Mouse (Mus musculus): Measurements from ENCODE around the gene Nck2. TPM values are rescaled to one million over a fixed set of nuclear protein-coding genes. Genes with fewer than 3 reads are reported as not detected.

Nck2 gene
- polyA plus RNA-seq, 1 experiment = 47.7 TPM

DNA sequence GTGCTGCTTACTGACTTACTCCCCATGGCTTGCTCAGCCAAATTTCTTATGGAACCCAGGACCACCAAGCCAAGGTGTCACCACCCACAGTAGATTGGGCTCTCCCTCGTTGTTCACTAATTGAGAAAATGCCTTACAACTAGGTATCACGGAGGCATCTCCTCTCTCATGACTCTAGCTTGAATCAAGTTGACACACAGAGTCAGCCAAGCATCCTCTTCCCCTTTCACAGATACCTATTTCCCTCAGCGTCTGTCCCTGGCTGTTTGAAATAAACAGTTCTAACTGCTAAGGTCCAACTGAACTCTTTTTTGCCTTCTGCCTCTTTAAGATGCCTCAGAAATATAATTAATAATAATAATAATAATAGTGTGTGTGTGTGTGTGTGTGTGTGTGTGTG, 148.7 kb downstream of the Nck2 start:
- TF ChIP-seq CTCF (IDR thresholded peaks at IDR 0.05; ENCODE audit: borderline replicate concordance, extremely low read depth, insufficient read depth, insufficient read length) (no peak), POLR2A (IDR thresholded peaks at IDR 0.05; ENCODE audit: borderline replicate concordance, extremely low read depth, insufficient read depth, insufficient read length, poor library complexity, severe bottlenecking) (no peak)
- no peak for DNase-seq (ENCODE audit: low read depth)

DNA sequence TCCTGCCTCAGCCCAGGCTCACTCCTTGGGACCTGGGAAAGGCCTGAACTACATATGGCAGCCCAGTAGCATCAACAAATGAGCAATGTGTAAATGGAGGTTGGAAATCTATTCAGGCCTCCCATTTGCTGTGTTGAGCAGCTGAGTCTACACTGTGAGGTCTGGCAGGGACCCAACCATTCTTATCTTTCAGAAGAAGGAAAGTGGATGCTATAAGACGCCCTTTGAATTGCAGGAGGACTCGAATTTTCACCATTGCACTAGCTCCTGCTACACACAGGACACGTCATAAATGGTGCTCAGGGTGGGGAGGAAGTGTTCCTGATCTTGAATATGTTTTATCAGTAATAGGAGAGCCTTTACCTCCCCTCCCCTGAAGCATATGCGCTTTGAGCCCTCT, 150.4 kb downstream of the Nck2 start:
- DNase-seq (ENCODE audit: low read depth) = peak; percentile 39
- TF ChIP-seq POLR2A (IDR thresholded peaks at IDR 0.05; ENCODE audit: borderline replicate concordance, extremely low read depth, insufficient read depth, insufficient read length, poor library complexity, severe bottlenecking) (no peak), CTCF (IDR thresholded peaks at IDR 0.05; ENCODE audit: borderline replicate concordance, extremely low read depth, insufficient read depth, insufficient read length) (no peak)

DNA sequence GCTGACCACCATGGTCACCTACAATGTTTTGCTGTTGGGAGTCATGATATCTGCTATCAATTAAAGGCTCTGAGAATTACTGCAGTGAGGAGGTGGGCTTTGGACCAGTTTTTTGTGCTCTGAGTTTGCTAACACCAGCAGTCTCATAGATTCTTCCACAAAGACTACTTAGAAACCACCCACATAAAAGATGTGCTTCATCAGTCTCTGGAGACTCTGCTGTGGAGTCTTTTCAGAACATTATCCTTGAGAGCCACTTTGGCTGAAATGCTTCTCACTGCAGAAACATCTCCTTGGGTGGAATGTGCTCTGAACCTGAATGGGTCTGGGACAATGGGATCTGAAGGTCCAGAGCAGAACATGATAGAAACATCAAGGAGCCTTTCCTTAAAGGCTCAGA, 153.4 kb downstream of the Nck2 start:
- TF ChIP-seq POLR2A (IDR thresholded peaks at IDR 0.05; ENCODE audit: borderline replicate concordance, extremely low read depth, insufficient read depth, insufficient read length, poor library complexity, severe bottlenecking) = no peak
- no peak for TF ChIP-seq CTCF (IDR thresholded peaks at IDR 0.05; ENCODE audit: borderline replicate concordance, extremely low read depth, insufficient read depth, insufficient read length)
- no peak for DNase-seq (ENCODE audit: low read depth)

DNA sequence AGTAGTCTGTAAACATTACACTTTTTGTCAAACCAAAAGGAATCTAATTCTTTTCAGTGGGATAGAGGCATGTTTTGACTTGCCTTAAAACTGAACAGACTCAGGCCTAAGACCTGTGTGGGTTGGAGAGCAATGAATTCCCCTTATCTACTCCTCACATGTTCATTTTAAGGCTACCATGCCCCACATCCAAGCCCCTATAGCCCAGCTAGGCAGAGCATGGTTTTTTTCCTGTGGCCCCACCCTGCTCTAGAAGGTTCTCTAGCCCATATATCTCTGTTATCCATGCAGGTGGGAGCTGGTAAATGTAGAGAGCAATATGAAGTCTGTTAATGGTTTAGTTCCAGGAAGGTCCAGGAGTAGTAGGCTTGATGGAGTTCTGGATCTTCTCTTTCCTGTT, 155.1 kb downstream of the Nck2 start:
- no peak for TF ChIP-seq CTCF (IDR thresholded peaks at IDR 0.05; ENCODE audit: borderline replicate concordance, extremely low read depth, insufficient read depth, insufficient read length)
- no peak for TF ChIP-seq POLR2A (IDR thresholded peaks at IDR 0.05; ENCODE audit: borderline replicate concordance, extremely low read depth, insufficient read depth, insufficient read length, poor library complexity, severe bottlenecking)
- DNase-seq (ENCODE audit: low read depth) = no peak

DNA sequence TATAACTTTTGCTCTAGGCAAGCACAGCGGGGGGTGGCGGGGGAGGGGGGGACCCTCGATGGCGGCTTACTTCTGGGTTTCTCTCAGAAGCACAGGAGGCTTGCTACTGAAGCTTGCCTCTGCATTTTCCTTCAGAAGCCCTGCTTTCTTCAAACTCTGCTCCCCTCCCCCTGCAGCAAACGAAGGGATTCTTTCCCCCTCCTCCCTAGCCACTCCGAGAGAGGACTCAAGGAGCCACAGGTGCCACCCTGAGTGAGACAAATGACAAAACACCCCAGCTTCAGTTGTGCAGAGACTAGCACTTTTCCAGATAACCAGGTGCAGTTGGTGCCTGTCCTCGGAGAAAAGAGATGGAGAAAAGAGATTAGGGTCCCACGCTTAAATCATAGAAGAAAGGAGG, 156.7 kb downstream of the Nck2 start:
- DNase-seq (ENCODE audit: low read depth) = no peak
- no peak for TF ChIP-seq POLR2A (IDR thresholded peaks at IDR 0.05; ENCODE audit: borderline replicate concordance, extremely low read depth, insufficient read depth, insufficient read length, poor library complexity, severe bottlenecking)
- TF ChIP-seq CTCF (IDR thresholded peaks at IDR 0.05; ENCODE audit: borderline replicate concordance, extremely low read depth, insufficient read depth, insufficient read length) = no peak

DNA sequence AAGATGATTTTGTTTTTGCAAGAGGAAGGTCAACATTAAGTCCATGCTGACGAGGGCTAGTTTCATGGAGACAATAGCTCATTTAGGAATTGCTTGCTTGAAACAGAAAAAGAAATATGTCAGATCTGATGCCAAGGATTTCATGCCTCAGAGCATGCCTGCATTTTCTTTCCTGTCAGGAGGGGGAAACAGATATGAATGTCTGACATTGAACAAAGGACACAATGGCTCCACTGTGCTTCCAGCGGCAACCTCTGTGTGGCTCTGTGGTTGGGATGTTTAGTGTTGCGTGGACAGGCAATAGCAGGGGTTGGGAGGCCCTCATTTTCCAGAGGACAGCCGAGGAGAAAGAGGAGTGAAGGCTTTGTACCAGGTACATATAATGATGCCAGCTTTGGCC, 171.6 kb downstream of the Nck2 start:
- no peak for TF ChIP-seq POLR2A (IDR thresholded peaks at IDR 0.05; ENCODE audit: borderline replicate concordance, extremely low read depth, insufficient read depth, insufficient read length, poor library complexity, severe bottlenecking)
- TF ChIP-seq CTCF (IDR thresholded peaks at IDR 0.05; ENCODE audit: borderline replicate concordance, extremely low read depth, insufficient read depth, insufficient read length) = no peak
- peak; percentile 72 for DNase-seq (ENCODE audit: low read depth)

Other genes with a start within 250 kb of the Nck2 start
- 15.4 and 17.2 TPM in 2 replicates for gene Fhl2, start 247.6 kb upstream of the Nck2 start, polyA plus RNA-seq (2012; rRNA removed)